Mouse (Mus musculus) lung, adult 10 weeks (tissue): Measurements from ENCODE around the gene Rnf169. TPM values are rescaled to one million over a fixed set of nuclear protein-coding genes. Genes with fewer than 3 reads are reported as not detected.

Experiments used
- polyA plus RNA-seq: library from polyadenylated mRNA; stranded (reverse); fragments of 350-450 nt; fragmentation: Illumina TruSeq; extraction: RNeasy Lipid Tissue Mini Kit (QIAGEN cat#74804); gene quantifications from one replicate; pipeline ENCODE4 v1.2.3, GENCODE M21; 2014; ENCODE audit warnings: low read depth, low replicate concordance; ENCODE audit not compliant: insufficient read depth

Gene Rnf169
- 3.8 TPM for polyA plus RNA-seq

DNA sequence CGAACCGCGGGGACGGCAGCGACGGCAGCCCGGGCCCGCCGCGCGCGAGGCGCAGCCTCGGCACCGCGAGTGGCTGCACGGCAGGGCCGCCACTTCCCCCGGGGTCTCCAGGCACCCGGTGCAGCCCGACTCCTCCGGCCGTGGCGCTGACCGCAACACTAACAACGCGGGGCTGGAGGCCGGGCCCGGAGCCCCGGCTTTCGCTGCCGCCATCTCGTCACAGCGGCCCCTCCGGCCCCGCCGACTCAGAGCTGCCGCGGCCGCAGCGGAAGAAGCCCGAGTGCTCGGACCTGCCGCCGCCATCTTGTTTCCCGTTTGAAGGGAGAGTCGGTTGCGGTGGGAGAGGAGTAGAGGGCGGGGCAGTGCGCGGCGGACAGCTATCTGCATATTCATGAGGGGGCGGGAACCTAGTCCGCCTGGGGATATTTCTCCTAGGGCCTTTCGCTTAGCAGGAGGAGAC is at the start of gene Rnf169:
Gene Rnf169, minus strand, starts transcription at position 317 of the 460 bp plus-strand sequence.

DNA sequence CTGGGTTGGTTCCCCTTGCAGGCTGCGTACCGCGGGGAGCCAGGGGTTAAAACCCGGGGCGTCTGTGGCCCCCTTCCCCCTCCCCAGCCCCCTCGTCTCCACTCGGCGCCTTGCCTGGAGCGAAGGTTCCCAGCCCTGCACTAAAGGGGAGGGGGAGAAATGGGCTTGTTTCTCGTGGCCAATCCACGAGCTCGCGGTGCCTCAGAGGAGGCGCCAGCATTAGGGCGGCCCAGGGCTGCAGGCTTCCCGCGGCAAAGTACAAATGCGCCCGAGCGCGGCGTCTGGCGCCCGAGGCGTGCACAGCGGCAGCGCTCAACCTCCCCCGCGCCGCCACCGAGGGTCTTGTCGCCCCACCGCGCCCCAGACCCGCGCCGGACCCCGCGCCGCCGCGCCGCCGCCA is 25.5 kb upstream of the Rnf169 start, which contains the start of gene Chrdl2:
Gene Chrdl2, plus strand, starts transcription at position 383 of the 400 bp plus-strand sequence.

Other genes starting within 250 kb of the Rnf169 start
- not detected for gene Olfr521, start 216.9 kb downstream of the Rnf169 start, polyA plus RNA-seq
- 2.4 TPM for gene Neu3, start 152.0 kb downstream of the Rnf169 start, polyA plus RNA-seq
- 0.45 TPM for gene Xrra1, start 121.3 kb downstream of the Rnf169 start, polyA plus RNA-seq
- 180 TPM for gene Spcs2, start 117.0 kb downstream of the Rnf169 start, polyA plus RNA-seq
- gene Chrdl2, start 25.7 kb upstream of the Rnf169 start, polyA plus RNA-seq: not detected
- 11.8 TPM for gene Pold3, start 141.1 kb upstream of the Rnf169 start, polyA plus RNA-seq
- 5.4 TPM for gene Lipt2, start 178.8 kb upstream of the Rnf169 start, polyA plus RNA-seq
- 4.4 TPM for gene Kcne3, start 196.1 kb upstream of the Rnf169 start, polyA plus RNA-seq
- 3.7 TPM for gene Pgm2l1, start 246.9 kb upstream of the Rnf169 start, polyA plus RNA-seq